Mouse (Mus musculus): ENCODE data around the gene Nebl. TPM values are rescaled to one million over a fixed set of nuclear protein-coding genes. Genes with fewer than 3 reads are reported as not detected.

Gene Nebl
- polyA plus RNA-seq, 1 experiment from 2014 or later: 41.0 TPM

DNA sequence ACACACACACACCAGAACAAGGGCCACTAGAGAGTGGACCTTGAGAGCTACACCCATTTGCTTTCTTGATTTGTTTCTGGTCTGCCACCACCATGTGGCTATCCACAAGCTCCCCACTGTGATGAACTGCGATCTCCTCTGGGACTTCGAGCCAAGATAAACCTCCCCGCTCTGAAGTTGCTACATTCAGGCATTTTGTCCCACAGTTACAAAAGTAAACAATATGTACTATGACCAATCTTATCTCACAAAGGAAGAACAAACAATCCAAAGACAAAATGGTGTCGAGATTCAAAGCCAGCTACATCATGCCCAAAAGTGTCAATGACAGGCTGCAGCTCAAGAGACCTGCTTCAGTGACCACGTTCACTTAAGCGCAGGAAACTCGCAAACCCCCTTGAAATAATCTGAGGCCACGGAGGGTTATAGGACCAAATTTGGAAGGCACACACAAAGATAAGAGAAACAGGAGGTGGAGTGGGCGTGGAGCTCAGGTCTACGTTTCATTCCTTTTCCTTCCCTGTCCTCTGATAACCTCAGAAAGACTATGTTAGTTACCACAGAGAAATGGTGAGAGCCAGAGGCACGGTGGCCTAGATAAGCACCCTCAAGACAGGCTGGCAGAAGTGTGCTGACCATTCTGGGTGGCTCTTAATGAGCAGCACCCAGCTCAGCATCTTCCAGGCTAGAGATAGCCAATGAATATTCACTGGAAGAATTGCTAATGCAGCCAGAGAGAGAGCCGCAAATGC is 7.8 kb downstream of the Nebl start:
- WGBS: 25% methylated on average over 12 of the region's 12 CpGs
- DNase-seq (ENCODE audit: low spot score) (peak; percentile 90), ATAC-seq (peak; percentile 80)
- Histone ChIP-seq H3K9me3 (ENCODE audit: low read length) (no peaks in the 10 kb centered on the region), H3K4me2 (replicated peaks; ENCODE audit: low read depth, low read length) (no peak overlapping the region; the same call in 1 of the 2 replicates), H3K27me3 (replicated peaks; ENCODE audit: insufficient read depth, low read length) (no peaks in the 10 kb centered on the region), H3K4me1 (ENCODE audit: insufficient read depth, low read depth, low read length) (peaks cover 4% of the 10 kb centered on the region), H3K36me3 (ENCODE audit: insufficient read depth, low read length) (no peaks in the 10 kb centered on the region), H3K4me3 (ENCODE audit: low read depth, low read length) (no peak overlapping the region), H3K9ac (replicated peaks; ENCODE audit: low read depth) (no peak overlapping the region), H3K27ac (ENCODE audit: low read length) (peak overlapping the region; percentile 81)
- peak; percentile 92 for TF ChIP-seq EP300 (IDR thresholded peaks at IDR 0.05)
- peak; percentile 25; the same call in 1 of the 2 replicates for TF ChIP-seq CTCF (IDR thresholded peaks at IDR 0.05)

DNA sequence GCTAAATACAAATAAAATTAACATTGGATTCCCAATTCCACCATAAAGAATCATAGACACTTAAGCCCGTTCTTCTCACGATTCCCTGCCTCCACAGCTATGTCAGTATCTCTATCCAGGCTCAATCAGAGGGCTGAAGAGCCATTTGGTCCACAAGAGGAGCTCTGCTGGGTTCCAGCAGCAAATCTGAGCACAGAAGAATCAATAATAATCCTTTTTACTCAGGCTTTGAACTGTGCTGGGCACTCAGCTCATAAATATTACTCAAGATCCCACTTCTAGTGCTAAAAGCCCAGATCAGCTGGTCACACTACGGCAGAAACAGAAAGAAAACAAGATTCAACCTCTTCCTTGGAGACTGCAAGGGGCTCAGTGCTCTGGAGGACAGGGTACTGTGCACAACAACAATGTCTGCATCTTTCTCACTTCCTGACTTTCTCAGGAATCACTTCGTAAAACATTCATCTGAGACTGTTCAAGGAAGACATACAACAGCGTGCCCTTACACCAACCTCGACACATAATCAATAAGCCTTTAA is 10.0 kb downstream of the Nebl start:
- H3K4me2 ChIP-seq (replicated peaks; ENCODE audit: low read depth, low read length): no peak overlapping the region
- ATAC-seq: peak; percentile 3; the same call in 1 of the 2 replicates
- peak overlapping the region; percentile 4; the same call in 1 of the 2 replicates for H3K27ac ChIP-seq (ENCODE audit: low read length)
- no peak overlapping the region for H3K4me3 ChIP-seq (ENCODE audit: low read depth, low read length)
- no peak overlapping the region for H3K9ac ChIP-seq (replicated peaks; ENCODE audit: low read depth)
- TF ChIP-seq EP300 (IDR thresholded peaks at IDR 0.05) (no peak), CTCF (IDR thresholded peaks at IDR 0.05) (no peak)
- H3K4me1 ChIP-seq (ENCODE audit: insufficient read depth, low read depth, low read length): peaks cover 4% of the 10 kb centered on the region
- peak; percentile 51 for DNase-seq (ENCODE audit: low spot score)
- WGBS: 41% methylated on average over 6 of the region's 6 CpGs
- H3K27me3 ChIP-seq (replicated peaks; ENCODE audit: insufficient read depth, low read length): no peaks in the 10 kb centered on the region
- H3K36me3 ChIP-seq (ENCODE audit: insufficient read depth, low read length): no peaks in the 10 kb centered on the region
- H3K9me3 ChIP-seq (ENCODE audit: low read length): no peaks in the 10 kb centered on the region

DNA sequence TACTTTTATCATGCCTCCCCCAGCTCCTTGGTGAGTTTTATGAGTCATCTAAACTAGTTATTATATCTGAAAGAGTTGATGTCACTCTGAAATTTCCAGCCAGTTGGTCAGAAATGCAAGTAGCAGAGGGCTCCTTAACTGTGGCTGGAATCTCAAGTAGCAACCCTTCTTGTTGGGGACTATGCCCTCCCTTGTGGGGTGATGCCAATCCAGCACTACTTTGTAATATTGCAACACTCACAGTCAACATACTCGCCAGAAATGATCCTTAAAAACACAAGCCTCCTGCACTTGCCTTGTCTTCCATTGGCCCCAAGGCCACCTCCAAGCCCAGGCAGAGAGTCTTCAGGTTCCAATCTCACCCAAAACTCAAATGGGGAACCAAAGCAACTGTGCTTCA is 13.0 kb downstream of the Nebl start:
- no peak overlapping the region for H3K9ac ChIP-seq (replicated peaks; ENCODE audit: low read depth)
- no peaks in the 10 kb centered on the region; the same call in 1 of the 2 replicates for H3K4me1 ChIP-seq (ENCODE audit: insufficient read depth, low read depth, low read length)
- no peak overlapping the region; the same call in 1 of the 2 replicates for H3K27ac ChIP-seq (ENCODE audit: low read length)
- H3K36me3 ChIP-seq (ENCODE audit: insufficient read depth, low read length): no peaks in the 10 kb centered on the region
- ATAC-seq: peak; percentile 79
- no peak overlapping the region for H3K4me3 ChIP-seq (ENCODE audit: low read depth, low read length)
- WGBS: 29% methylated on average over 1 of the region's 1 CpGs
- DNase-seq (ENCODE audit: low spot score): peak; percentile 85
- H3K9me3 ChIP-seq (ENCODE audit: low read length): no peaks in the 10 kb centered on the region
- TF ChIP-seq CTCF (IDR thresholded peaks at IDR 0.05) (no peak), EP300 (IDR thresholded peaks at IDR 0.05) (peak; percentile 92)
- no peaks in the 10 kb centered on the region for H3K27me3 ChIP-seq (replicated peaks; ENCODE audit: insufficient read depth, low read length)
- no peak overlapping the region for H3K4me2 ChIP-seq (replicated peaks; ENCODE audit: low read depth, low read length)

DNA sequence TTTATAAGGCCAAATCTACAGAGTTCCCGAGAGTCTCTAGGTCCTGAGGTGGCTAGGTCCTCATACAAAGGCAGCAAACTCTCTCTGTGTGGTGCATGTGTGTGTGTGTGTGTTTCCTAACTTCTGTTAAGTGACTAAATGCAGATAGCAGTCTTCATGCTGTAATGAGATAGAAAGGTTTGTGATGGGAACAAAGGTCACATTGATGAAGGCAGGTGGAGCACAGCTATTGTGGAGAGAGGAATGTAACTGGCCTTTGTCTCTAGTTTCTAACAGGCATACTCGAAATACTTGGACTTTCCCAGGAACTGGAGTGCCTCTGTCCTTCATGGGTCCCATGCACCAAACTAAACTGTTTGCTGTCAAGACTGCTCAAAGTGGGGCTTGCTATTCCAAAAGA is 14.1 kb downstream of the Nebl start:
- no peaks in the 10 kb centered on the region for H3K36me3 ChIP-seq (ENCODE audit: insufficient read depth, low read length)
- H3K9me3 ChIP-seq (ENCODE audit: low read length): no peaks in the 10 kb centered on the region
- ATAC-seq (no peak), DNase-seq (ENCODE audit: low spot score) (no peak)
- no peaks in the 10 kb centered on the region; the same call in 1 of the 2 replicates for H3K4me1 ChIP-seq (ENCODE audit: insufficient read depth, low read depth, low read length)
- H3K27me3 ChIP-seq (replicated peaks; ENCODE audit: insufficient read depth, low read length): no peaks in the 10 kb centered on the region
- TF ChIP-seq CTCF (IDR thresholded peaks at IDR 0.05) (no peak), EP300 (IDR thresholded peaks at IDR 0.05) (peak; percentile 37; the same call in 1 of the 2 replicates)
- peak overlapping the region; percentile 75 for H3K27ac ChIP-seq (ENCODE audit: low read length)
- no peak overlapping the region for H3K9ac ChIP-seq (replicated peaks; ENCODE audit: low read depth)
- H3K4me3 ChIP-seq (ENCODE audit: low read depth, low read length): no peak overlapping the region
- no peak overlapping the region for H3K4me2 ChIP-seq (replicated peaks; ENCODE audit: low read depth, low read length)
- 48% methylated on average over 2 of the region's 2 CpGs for WGBS

DNA sequence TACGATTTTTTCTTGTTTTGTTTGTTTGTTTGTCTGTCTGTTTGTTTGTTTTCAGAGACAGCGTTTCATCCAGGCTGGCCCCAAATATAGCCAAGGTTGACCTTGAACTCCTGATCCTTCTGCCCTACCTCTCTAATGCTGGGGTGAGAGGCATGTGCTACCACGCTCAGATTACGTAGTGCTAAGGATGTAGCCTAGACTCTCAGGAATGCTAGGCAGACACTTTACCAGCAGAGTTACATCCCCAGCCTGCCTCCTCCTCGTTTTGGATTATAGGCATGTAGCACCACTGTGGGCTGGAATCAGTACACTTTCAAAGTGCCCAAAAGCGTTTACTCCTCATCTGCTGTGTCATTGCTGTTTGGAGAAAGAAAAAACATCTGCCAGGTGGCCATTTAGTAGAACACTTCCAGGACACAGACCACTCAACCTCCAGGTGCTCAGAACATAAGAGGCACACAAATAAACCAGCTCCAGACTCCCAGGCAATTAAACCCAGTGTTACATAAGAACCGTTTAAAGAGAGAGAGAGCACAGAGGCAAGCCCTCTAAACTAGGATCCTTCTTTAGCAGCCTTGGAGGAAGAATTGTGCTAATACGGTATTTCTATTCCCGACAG is 16.0 kb downstream of the Nebl start:
- Histone ChIP-seq H3K36me3 (ENCODE audit: insufficient read depth, low read length) (no peaks in the 10 kb centered on the region), H3K4me3 (ENCODE audit: low read depth, low read length) (no peak overlapping the region), H3K4me1 (ENCODE audit: insufficient read depth, low read depth, low read length) (no peaks in the 10 kb centered on the region; the same call in 1 of the 2 replicates), H3K9me3 (ENCODE audit: low read length) (no peaks in the 10 kb centered on the region), H3K4me2 (replicated peaks; ENCODE audit: low read depth, low read length) (no peak overlapping the region), H3K9ac (replicated peaks; ENCODE audit: low read depth) (no peak overlapping the region), H3K27me3 (replicated peaks; ENCODE audit: insufficient read depth, low read length) (no peaks in the 10 kb centered on the region), H3K27ac (ENCODE audit: low read length) (0 out of 2 replicates have a peak overlapping the region, but pooled peaks have one; percentile 23)
- TF ChIP-seq CTCF (IDR thresholded peaks at IDR 0.05) (no peak), EP300 (IDR thresholded peaks at IDR 0.05) (peak; percentile 94)
- DNase-seq (ENCODE audit: low spot score) (peak; percentile 90), ATAC-seq (peak; percentile 87)
- 52% methylated on average over 9 of the region's 9 CpGs for WGBS

DNA sequence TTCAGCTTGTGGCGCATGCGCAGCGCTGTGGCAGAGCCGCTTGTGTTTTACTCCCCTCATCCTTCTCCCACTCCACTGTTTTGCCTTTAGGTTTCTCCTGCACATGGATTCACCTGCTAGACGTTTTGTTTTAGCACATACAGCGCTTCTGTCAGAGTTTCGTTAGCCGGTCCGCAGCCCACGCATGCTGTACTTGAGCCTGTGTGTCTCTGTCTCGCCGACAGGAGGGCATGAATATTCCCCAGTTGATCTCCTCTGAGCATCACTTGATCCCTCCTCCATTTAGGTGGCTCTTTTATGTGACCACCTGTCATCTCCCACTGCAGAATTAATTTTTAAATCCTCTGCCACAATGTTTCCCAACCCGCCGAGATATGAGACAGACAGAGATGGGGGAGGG is 16.6 kb downstream of the Nebl start:
- Histone ChIP-seq H3K4me1 (ENCODE audit: insufficient read depth, low read depth, low read length) (no peaks in the 10 kb centered on the region; the same call in 1 of the 2 replicates), H3K27me3 (replicated peaks; ENCODE audit: insufficient read depth, low read length) (no peaks in the 10 kb centered on the region), H3K9ac (replicated peaks; ENCODE audit: low read depth) (no peak overlapping the region), H3K36me3 (ENCODE audit: insufficient read depth, low read length) (no peaks in the 10 kb centered on the region), H3K9me3 (ENCODE audit: low read length) (no peaks in the 10 kb centered on the region), H3K4me2 (replicated peaks; ENCODE audit: low read depth, low read length) (no peak overlapping the region), H3K27ac (ENCODE audit: low read length) (peak overlapping the region; percentile 23; the same call in 1 of the 2 replicates), H3K4me3 (ENCODE audit: low read depth, low read length) (no peak overlapping the region)
- no peak for ATAC-seq
- TF ChIP-seq CTCF (IDR thresholded peaks at IDR 0.05) (no peak), EP300 (IDR thresholded peaks at IDR 0.05) (no peak)
- 87% methylated on average over 14 of the region's 14 CpGs for WGBS
- no peak for DNase-seq (ENCODE audit: low spot score)

Measured in lung, postnatal 0 days (tissue).